Mouse (Mus musculus): ENCODE results near the gene Abl2. TPM values are rescaled to one million over a fixed set of nuclear protein-coding genes. Genes with fewer than 3 reads are reported as not detected.
A peak's percentile ranks its signal among the peaks of the same experiment; 100 is the strongest.
"Not testable (repeated sequence)": the region's sequence is repeated elsewhere in the genome, so short reads cannot be mapped to it uniquely, and the experiment has no call there.

The Abl2 gene
- polyA plus RNA-seq, 1 experiment from 2014 or later: 2.5 TPM

DNA sequence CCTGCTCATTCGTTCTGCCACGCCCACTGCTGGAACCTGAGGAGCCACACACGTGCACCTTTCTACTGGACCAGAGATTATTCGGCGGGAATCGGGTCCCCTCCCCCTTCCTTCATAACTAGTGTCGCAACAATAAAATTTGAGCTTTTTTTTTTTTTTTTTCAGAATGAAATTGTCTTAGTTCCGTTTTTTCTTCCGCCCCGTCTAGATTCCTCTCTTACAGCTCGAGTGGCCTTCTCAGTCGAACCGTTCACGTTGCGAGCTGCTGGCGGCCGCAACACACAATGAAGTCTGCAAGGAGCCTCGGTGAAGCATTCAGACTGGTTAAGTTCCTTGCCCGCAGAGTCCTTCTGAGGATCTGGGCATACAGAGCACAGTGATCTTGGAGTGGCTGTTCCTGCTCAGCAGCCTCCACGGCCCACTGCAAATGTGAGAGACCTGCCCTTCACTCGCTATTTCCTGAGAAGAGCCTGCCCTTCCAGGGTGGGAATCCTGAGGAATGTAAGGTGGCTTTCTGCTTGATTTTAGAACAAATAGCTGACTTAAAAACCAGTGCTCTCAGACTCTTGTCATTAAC is 102.2 kb downstream of the Abl2 start:
- WGBS (ENCODE audit: insufficient replicate concordance): 51% methylated on average over 21 of the region's 21 CpGs
- not testable (repeated sequence) for H3K9me3 ChIP-seq (replicated peaks); H3K4me3 ChIP-seq; H3K27ac ChIP-seq; H3K27me3 ChIP-seq (replicated peaks); H3K36me3 ChIP-seq; H3K4me1 ChIP-seq; H3K9ac ChIP-seq; ATAC-seq
- H3K4me2 ChIP-seq: peak overlapping the region; percentile 31

GRCm38 (mm10) chr1:156665777-156666176 is 107.2 kb downstream of the Abl2 start:
- no peak for ATAC-seq
- Histone ChIP-seq H3K9me3 (replicated peaks) (no peaks in the 10 kb centered on the region), H3K4me3 (no peak overlapping the region), H3K4me1 (peaks cover 10% of the 10 kb centered on the region), H3K27ac (no peak overlapping the region), H3K27me3 (replicated peaks) (no peaks in the 10 kb centered on the region), H3K36me3 (no peaks in the 10 kb centered on the region), H3K9ac (no peak overlapping the region), H3K4me2 (no peak overlapping the region)
- 78% methylated on average over 8 of the region's 8 CpGs for WGBS (ENCODE audit: insufficient replicate concordance)

DNA sequence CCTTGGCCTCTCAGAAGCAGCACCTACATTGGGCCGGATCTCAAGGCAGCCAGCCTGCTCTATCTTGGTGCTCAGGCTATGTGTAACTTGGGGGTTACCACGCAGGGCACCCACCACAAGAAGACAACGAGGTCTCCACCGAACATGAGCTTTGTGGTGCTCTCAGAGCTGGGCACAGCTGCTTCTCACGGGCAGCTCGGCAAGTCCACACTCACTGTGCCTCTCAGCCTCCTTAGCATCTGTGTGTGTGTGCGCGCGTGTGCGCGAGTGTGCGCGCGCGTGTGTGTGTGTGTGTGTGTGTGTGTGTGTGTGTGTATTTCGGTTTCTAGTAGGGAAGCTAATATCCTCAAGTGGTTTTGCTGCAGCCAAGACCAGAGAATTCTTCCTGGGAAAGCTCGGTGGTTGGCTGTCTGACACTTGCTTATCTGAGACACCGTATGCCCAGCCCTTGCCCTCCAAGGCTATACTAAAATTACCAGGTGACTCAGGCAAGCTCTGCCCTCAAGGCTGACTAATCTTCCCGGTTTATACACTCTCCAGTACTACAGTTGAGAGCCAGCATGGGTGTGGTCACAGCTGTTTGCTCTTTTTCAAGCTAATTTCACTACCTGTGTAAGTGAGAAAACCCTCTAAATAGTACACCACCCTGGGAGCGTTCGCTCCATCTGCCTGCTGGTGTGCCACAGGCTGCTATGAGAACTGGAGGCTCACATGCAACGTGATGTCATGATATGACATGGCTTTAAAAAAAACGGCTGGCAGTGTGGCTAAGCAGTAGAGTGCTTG is 108.7 kb downstream of the Abl2 start:
- WGBS (ENCODE audit: insufficient replicate concordance): 69% methylated on average over 23 of the region's 23 CpGs
- peak; percentile 59; the same call in 1 of the 2 replicates for ATAC-seq
- Histone ChIP-seq H3K4me1 (peaks cover 10% of the 10 kb centered on the region), H3K27me3 (replicated peaks) (no peaks in the 10 kb centered on the region), H3K4me3 (no peak overlapping the region), H3K27ac (no peak overlapping the region), H3K9ac (no peak overlapping the region), H3K9me3 (replicated peaks) (no peaks in the 10 kb centered on the region), H3K4me2 (no peak overlapping the region), H3K36me3 (no peaks in the 10 kb centered on the region)

DNA sequence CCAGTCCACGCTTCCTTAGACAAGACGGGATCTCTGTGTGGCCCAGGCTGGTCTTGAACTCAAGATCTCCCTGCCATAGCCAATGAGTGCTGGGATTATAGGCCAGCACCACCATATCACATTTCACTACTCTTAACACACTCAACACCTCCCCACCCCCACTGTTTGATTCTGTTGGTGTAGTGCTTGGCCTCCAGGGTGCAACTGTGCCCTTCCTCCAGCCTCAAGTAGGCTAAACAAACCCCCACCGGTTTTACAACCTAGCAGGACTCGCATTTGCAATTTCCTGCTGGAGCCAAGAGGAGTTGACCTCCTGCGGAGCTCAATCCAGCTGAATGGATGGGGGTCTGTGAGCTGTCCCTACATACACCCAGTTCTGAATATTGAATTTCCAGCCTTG is 110.0 kb downstream of the Abl2 start:
- WGBS (ENCODE audit: insufficient replicate concordance): 48% methylated on average over 5 of the region's 5 CpGs
- ATAC-seq: no peak
- no peaks in the 10 kb centered on the region for H3K36me3 ChIP-seq
- H3K9me3 ChIP-seq (replicated peaks): no peaks in the 10 kb centered on the region
- H3K4me1 ChIP-seq: peaks cover 19% of the 10 kb centered on the region
- H3K4me3 ChIP-seq: no peak overlapping the region
- H3K4me2 ChIP-seq: no peak overlapping the region
- no peak overlapping the region for H3K27ac ChIP-seq
- H3K27me3 ChIP-seq (replicated peaks): 0 out of 2 replicates have a peak, but pooled peaks cover 10% of the 10 kb centered on the region
- H3K9ac ChIP-seq: no peak overlapping the region

- Histone ChIP-seq H3K4me2 (no peak overlapping the region), H3K27ac (no peak overlapping the region), H3K9ac (no peak overlapping the region), H3K9me3 (replicated peaks) (no peaks in the 10 kb centered on the region), H3K4me1 (peaks cover 27% of the 10 kb centered on the region), H3K4me3 (no peak overlapping the region), H3K36me3 (no peaks in the 10 kb centered on the region), H3K27me3 (replicated peaks) (peaks cover 16% of the 10 kb centered on the region; the same call in 1 of the 2 replicates)
- 65% methylated on average over 11 of the region's 11 CpGs for WGBS (ENCODE audit: insufficient replicate concordance)
- no peak for ATAC-seq
Measured at GRCm38 (mm10) chr1:156669208-156669983, 110.8 kb downstream of the Abl2 start.

DNA sequence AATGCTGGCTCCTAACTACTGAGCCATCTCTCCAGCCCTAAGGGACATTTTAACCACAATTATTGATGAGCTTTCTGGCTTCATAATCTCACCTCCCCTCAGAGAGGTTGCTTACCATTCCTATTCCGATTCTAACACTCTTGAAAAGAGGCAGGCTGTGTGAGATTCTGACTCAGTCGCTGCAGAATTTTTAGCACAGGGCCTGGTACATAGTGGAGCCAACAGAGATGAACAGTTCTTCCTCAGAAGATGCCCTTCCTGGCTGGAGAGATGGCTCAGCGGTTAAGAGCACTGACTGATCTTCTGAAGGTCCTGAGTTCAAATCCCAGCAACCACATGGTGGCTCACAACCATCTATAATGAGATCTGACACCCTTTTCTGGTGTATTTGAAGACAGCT is 113.3 kb downstream of the Abl2 start:
- H3K9me3 ChIP-seq (replicated peaks): no peaks in the 10 kb centered on the region
- H3K27ac ChIP-seq: no peak overlapping the region
- ATAC-seq: no peak
- H3K4me1 ChIP-seq: peaks cover 32% of the 10 kb centered on the region
- no peak overlapping the region for H3K4me2 ChIP-seq
- WGBS (ENCODE audit: insufficient replicate concordance): 73% methylated on average over 3 of the region's 3 CpGs
- H3K4me3 ChIP-seq: no peak overlapping the region
- peaks cover 23% of the 10 kb centered on the region; the same call in 1 of the 2 replicates for H3K27me3 ChIP-seq (replicated peaks)
- H3K36me3 ChIP-seq: no peaks in the 10 kb centered on the region
- H3K9ac ChIP-seq: no peak overlapping the region

- ATAC-seq: no peak
- peaks cover 22% of the 10 kb centered on the region for H3K4me1 ChIP-seq
- peak overlapping the region; percentile 99 for H3K4me2 ChIP-seq
- peak overlapping the region; percentile 72 for H3K4me3 ChIP-seq
- no peaks in the 10 kb centered on the region for H3K36me3 ChIP-seq
- H3K27me3 ChIP-seq (replicated peaks): peaks cover 23% of the 10 kb centered on the region; the same call in 1 of the 2 replicates
- no peaks in the 10 kb centered on the region for H3K9me3 ChIP-seq (replicated peaks)
- peak overlapping the region; percentile 69 for H3K9ac ChIP-seq
- H3K27ac ChIP-seq: no peak overlapping the region
- 9% methylated on average over 14 of the region's 14 CpGs for WGBS (ENCODE audit: insufficient replicate concordance)
Measured at GRCm38 (mm10) chr1:156672720-156673475, 114.3 kb downstream of the Abl2 start.

DNA sequence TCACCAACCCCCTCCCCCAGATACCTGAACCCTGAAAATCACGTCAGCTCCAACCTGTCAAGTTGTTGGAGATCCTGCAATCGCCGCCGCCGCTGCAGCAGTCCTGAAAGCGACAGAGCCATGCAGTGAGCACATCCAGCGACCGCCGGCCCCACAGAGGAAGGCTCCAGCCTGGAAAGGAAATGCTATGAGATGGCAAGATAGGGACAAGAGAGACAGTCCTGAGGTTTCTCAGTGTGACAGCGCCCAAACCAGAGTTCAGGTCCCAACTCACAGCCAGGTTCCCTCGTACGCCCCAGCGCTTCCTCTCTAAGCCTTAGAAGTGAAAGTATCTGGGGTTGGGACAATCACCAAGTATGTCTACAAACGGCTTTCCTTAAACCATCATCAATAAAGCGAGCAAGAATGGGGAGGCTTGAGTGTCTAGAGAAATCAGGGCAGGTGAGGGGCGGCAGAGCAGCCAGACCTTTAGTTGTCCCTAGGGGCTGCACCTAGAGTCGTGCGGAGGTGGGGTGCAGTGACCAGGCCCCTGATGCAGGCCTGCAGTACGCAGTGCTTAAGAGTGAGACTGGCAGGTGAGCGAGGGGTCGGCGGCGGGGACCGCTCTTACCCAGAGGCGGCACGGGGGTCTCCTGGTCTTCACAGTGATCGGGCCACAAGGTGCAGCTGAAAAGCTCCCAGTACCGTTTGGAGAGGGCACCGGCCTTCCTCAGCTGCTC is 115.0 kb downstream of the Abl2 start:
- Histone ChIP-seq H3K4me1 (peaks cover 22% of the 10 kb centered on the region), H3K9ac (peak overlapping the region; percentile 69), H3K4me2 (peak overlapping the region; percentile 99), H3K27me3 (replicated peaks) (peaks cover 23% of the 10 kb centered on the region; the same call in 1 of the 2 replicates), H3K27ac (0 out of 2 replicates have a peak overlapping the region, but pooled peaks have one; percentile 48), H3K36me3 (no peaks in the 10 kb centered on the region), H3K4me3 (peak overlapping the region; percentile 72), H3K9me3 (replicated peaks) (no peaks in the 10 kb centered on the region)
- WGBS (ENCODE audit: insufficient replicate concordance): 2% methylated on average over 29 of the region's 29 CpGs
- ATAC-seq: peak; percentile 34

GRCm38 (mm10) chr1:156674195-156675000 is 115.8 kb downstream of the Abl2 start, which contains the start of gene Tor3a:
TSS of gene Tor3a (minus strand) at chr1:156674356.
- H3K4me3 ChIP-seq: peak within 1 kb of the TSS; percentile 72
- peaks cover 2% of the 10 kb centered on the region for H3K36me3 ChIP-seq
- 7% methylated on average over 37 of the region's 37 CpGs for WGBS (ENCODE audit: insufficient replicate concordance)
- 0 out of 2 replicates have a peak within 1 kb of the TSS, but pooled peaks have one; percentile 48 for H3K27ac ChIP-seq
- H3K9ac ChIP-seq: peak within 1 kb of the TSS; percentile 69
- peaks cover 23% of the 10 kb centered on the region; the same call in 1 of the 2 replicates for H3K27me3 ChIP-seq (replicated peaks)
- ATAC-seq: peak; percentile 75
- H3K4me1 ChIP-seq: peaks cover 22% of the 10 kb centered on the region
- no peaks in the 10 kb centered on the region for H3K9me3 ChIP-seq (replicated peaks)
- peak within 1 kb of the TSS; percentile 99 for H3K4me2 ChIP-seq

DNA sequence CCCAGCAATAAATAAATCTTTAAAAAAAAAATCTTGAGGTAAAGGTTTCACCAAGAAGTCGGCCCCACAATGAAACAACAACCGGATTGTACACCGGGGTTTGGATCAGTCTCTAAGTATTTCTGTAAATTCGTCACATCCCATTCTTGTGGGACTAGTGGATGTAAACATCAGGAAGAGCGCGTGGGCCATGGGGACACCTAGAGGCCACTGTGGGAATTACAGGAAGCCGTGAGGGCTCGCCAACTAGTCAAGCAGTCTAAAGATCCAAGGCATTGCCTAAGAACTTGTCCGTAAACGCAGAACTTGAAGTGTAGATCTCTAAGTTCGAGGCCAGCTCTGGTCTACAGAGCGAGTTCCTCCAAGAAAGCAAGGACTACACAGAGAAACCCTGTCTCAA is 117.6 kb downstream of the Abl2 start:
- 21% methylated on average over 12 of the region's 12 CpGs for WGBS (ENCODE audit: insufficient replicate concordance)
- no peak for ATAC-seq
- H3K9me3 ChIP-seq (replicated peaks): no peaks in the 10 kb centered on the region
- peaks cover 22% of the 10 kb centered on the region for H3K4me1 ChIP-seq
- H3K27ac ChIP-seq: no peak overlapping the region
- peaks cover 19% of the 10 kb centered on the region for H3K36me3 ChIP-seq
- H3K9ac ChIP-seq: no peak overlapping the region
- peak overlapping the region; percentile 1; the same call in 1 of the 2 replicates for H3K4me2 ChIP-seq
- no peak overlapping the region for H3K4me3 ChIP-seq
- peaks cover 23% of the 10 kb centered on the region; the same call in 1 of the 2 replicates for H3K27me3 ChIP-seq (replicated peaks)

Data from liver, embryonic 12.5 days (tissue).